Mouse (Mus musculus): ENCODE results near the gene Msrb3.

The Msrb3 gene

DNA sequence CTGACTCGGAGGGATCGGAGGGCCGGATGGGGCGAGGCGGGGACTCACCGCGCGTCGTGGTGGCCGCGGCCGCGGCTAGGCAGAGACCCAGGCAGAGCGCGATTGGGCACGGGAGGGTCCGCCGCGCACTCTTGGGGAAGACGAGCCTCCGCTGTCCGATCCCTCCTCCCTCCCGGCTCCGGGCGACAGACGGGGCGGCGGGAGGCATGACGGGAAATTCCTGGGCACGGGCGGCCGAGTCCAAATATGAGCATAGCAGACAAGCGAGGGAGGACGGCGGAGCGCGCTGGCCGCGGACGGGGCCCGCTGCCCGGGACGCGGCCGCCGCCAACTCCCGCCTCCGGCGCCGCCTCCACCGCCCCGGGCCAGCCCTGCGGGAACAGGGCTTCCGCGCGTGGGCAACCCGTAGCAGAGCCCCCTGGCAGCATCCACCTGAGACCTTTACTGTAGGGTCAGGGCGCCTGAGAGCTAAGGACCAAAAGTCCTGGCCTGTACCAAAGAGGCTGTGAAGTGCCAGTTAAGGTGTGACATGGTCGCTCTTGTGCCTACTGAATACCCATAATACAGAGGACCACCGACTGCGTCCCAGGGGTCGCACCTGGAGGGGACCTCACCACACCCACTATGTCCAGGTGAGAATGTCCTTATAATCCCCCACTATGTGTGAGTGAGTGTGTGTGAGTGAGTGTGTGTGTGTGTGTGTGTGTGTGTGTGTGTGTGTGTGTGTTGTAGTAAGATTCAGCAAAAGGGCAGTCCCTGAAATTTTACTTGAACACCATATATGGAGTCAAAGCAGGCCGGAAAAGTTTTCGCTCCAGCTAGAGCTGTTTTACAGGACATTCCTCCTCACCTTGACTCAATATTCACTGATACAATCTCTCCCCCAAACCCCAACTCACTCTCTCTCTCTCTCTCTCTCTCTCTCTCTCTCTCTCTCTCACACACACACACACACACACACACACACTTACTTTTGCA is at the start of gene Msrb3:
TSS of gene Msrb3 (minus strand) at position 317 of the 978 bp plus-strand sequence.
- peak; percentile 45 to 53 for DNase-seq (ENCODE audit: low spot score in 2 of 2)

DNA sequence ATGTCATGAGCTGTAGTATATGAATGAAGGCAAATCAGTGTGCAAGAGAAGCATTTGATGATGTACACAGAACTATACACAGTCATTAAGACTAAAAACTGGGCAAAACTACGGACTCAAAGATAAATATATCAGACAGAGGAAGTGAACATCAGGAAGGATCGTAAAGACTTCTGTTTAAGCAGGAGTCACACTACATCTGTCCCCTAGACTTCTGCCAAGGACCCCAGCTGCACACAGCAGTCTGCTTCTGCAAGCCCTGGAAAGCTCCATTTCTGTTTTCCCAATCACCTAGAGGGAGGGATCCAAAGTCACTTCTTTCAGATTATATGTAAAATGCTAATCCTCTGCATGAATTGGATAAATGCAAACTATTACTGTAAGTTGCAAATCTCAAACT is 49.6 kb upstream of the Msrb3 start:
- no peak for DNase-seq (ENCODE audit: low spot score in 2 of 2)

DNA sequence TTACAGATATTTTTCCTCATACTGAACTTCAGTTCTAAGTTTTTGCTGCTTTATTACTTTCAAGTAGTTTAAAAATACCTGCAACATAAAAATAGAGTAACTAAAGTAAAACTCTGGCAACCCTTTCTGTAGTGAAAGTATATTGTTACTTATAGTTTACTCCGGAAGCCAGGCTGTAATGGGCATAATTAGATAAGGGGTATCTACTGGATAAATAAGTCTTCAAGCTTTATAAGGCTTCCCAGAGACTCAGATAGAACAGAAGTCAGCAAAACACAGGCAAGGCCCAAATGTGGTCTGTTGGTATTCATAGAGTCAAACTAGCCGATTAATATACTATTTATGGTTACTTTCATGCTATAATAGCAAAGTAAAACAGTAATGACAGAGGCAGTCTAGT is 48.9 kb upstream of the Msrb3 start:
- DNase-seq (ENCODE audit: low spot score in 2 of 2) = no peak

DNA sequence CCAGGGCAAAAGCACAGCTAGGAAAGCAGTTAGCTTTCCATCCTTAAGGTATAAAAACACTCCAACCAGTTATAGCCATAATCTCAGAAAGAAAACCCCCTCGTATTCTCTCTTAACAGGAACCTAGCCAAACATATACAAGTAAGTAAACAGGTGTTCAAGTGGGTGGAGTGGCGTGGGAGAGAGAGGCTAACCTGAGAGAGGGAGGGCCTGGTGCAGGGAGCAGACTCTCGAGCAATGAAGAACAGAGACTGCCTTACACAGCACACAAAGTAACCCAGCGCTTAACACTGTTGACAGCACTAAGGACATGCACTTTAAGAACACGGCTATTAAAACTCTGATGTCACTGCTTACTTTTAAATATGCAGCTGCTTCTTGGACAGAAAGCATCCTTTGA is 47.9 kb upstream of the Msrb3 start:
- no peak for DNase-seq (ENCODE audit: low spot score in 2 of 2)

DNA sequence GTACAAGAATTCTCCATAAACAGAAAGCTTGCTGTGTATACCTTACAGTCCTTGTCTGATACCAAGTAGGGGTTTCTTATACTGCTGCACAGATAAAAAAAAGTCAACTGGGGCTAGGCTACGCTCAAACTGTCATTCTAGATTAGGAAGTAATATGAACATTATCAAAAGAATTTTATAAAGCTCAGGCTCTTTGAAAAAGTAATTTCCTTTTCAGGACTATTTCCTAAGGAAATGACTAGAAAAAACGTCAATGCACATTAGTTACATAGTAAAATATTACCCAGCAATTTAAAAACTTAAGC is 40.0 kb upstream of the Msrb3 start:
- no peak for DNase-seq (ENCODE audit: low spot score in 2 of 2)

DNA sequence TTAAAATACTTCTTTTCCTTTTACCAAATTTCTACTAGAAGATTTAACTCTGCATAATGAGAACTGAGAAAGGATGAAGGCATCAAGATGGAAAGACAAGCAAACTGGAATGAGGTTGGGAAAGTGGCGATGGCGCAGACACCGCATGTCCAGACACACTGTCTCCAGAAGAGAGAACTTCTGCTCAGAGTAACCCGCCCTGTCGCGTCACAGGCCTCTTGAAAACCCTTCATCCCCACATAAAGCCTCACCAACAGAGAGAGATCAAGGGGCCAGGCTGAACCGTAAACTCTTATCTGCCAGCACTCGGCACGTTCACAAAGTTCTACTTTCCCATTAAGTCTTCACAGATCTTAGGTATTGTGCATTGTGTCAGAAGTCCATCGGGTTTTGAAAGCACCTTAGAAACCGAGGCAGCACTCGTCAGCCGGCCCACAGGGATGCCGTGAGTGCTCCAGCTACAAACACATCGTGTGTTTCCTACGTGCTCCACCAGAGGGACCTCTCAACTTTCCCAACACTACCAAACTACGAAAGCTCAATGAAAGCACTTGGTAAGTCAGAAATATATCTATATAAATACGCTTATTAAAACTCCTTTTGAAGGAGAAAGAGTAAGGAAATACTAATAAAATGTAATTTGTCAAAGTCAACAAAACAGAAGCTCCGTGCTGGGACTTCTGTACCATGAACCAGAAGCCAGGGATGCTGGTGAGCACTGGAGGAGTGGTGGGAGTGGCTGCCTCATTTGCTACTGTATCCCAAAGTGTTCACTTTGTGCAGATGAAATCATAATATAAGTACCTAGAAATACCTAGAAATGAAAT is 39.4 kb upstream of the Msrb3 start:
- DNase-seq (ENCODE audit: low spot score in 2 of 2) = peak; percentile 49 to 53

DNA sequence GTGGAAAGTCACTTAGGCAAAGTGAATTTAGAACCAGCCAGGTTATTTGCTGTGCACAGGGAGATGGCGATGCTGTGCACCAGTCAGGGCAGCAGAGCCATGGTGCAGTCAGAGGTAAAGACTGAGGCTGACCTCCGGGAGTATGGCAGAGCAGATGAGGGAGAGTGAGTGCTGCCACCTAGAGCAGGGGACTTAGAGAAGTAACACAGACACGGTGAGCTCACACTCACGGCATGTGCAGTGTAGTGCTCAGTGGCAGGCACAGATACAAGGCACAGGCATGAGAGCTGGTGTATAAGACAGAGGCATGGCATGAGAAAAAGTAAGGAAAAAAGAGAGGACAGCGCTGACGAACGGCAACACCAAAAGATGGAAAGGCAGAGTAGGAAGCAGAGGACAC is 30.6 kb upstream of the Msrb3 start:
- no peak for DNase-seq (ENCODE audit: low spot score in 2 of 2)

DNA sequence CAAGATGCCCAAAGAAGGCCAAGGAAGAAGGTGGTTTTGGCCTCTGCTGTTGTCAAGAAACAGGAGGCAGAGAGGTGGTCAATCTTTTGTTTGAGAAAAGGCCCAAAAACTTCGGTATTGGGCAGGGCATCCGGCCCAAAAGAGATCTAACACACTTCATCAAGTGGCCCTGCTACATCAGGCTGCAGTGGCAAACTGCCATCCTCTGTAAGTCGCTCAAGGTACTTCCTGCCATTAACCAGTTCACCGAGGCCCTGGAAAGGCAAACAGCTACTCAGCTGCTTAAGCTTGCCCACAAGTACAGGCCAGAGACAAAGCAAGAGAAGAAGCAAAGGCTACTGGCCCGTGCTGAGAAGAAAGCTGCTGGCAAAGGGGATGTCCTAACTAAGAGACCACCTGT is 29.3 kb upstream of the Msrb3 start:
- DNase-seq (ENCODE audit: low spot score in 2 of 2) = no peak

DNA sequence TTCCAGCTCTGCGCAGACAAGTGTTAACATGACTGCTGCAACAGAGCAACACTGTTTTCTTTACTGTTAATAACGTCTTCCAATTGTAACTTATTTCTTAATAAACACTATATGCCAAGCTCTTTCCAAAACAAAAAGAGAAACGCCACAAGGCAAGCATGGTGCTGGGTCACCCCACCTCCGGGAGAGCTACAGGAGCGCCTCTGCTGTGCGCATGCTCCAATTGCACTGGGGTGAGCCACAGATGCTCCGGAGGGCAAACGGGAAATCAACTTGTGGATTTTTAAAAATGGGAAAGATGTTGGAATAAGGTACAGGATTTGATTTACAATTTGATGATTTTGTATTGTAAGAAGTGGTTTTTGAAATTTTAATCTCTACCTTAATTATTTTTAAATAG is 27.3 kb upstream of the Msrb3 start:
- DNase-seq (ENCODE audit: low spot score in 2 of 2) = no peak

DNA sequence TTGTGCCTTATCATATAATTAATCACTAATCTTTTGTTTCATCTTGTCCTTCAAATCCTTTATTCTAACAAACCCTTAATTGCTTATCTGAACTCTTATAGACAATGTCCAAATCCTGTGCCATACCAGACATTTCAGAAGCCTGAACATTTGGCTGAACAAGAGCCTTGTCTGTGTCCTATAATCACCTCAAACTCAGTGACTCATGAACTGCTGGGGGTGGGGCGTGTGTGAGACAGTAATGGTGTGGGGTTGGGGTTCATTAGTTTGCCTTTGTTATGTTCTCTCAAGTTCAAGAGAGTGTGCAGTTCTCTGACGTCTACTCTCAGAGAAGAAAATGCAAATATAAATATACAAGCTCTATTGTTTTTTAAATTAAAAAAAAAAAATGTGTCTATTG is 22.6 kb upstream of the Msrb3 start:
- no peak for DNase-seq (ENCODE audit: low spot score in 2 of 2)

DNA sequence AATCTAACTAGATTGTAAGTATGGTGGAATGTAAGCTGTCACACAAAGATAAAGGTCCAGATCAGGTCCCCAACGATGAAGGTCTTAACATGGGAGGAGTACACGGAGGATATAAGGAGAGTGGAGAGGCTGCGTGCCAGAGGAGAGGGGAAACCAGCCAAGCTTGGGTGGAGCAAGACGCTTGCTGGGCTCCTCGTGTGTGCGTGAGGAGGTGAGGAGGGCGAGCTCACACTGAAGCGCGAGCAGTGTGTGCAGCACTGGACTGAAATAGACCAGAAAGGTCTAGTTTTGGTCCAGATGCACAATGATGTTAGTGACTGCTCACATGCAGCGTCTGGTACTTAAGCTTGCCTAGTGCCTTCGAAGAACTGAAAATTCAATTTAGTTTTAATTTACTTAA is 21.7 kb upstream of the Msrb3 start:
- no peak for DNase-seq (ENCODE audit: low spot score in 2 of 2)

DNA sequence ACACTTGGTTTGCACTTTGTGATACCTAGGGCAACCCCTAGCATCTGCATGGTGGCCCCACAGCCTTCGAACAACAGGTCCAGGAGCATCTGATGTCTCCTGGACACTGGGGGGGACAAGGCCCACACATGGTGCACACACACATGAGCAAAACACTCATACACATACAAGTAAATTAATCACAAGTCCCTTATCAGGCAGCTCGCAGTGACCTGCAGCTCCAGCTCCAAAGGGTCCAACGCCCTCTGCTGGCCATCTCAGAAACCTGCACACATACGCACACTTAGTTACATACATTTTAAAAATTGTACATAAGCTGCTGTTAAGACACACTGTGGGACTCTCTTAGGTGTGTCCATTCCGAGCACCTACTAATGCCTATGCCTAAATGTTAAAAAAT is 17.3 kb upstream of the Msrb3 start:
- DNase-seq (ENCODE audit: low spot score in 2 of 2) = no peak

DNA sequence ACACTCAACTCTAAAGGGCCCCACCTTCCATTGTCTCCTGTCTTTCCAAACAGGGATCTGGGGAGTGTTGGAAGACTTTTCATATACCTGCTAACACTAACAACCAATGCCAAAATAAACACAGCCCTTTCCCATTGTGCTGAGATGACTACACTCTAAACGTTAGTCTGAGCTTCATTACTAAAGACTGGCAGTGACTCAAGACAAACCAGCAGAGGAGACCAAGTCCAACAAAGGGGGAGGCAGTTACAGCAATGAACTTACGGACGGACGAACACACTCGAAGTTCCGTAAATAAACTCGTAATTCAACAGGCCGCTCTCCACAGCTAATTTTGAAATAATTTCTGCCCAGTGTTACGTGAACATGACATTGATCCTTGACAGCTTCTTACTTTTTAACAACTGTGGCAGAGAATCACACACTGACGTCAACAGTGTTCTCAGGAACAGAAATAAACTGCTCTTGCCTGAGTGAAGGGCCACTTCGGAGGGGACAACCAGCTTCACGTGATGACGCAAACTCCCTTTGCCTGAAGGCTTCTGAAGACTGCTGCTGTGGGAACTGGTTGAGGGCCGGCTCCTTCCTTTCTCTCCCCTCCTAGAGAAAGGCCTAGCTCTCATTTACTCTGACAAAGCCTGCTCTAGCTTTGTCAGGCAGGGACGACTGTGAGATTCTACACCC is 16.2 kb upstream of the Msrb3 start:
- DNase-seq (ENCODE audit: low spot score in 2 of 2) = no peak

DNA sequence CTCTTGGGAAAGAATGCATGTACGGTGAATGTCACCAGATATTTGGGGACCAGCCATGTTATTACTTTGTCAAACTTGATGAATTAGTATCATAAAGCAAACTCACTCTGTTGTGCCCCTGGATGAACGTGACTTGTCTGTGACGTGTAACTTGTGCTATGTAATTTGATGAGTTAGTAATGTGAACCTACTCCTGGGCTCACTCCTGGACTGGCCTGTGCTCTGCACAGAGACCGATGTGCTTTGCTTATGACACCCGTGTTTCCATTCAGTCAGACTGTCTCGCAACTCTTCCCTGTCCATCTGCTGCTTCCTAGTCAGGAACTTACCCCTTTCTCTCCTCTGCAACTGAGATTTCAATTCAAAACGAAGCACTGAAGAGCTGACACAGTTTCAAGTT is 15.4 kb upstream of the Msrb3 start:
- no peak for DNase-seq (ENCODE audit: low spot score in 2 of 2)

DNA sequence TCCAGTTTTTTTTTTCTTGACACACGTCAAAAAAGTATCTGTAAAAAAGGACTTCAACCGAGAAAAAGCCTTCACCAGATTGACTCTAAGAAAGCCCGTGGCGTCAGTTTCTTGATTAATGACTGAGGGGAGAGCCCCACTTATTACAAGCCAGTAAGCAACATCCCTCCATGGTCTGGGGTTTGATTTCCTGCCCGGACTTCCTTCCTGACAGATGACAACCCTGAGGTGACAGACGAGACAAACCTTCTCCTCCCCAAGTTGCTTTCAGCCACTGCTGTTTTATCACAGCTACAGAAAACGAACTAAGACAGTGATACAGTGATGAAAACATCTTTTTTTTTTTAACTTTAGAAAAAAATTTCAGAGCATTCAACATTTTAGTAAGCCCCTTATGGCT is 14.9 kb upstream of the Msrb3 start:
- DNase-seq (ENCODE audit: low spot score in 2 of 2) = no peak

DNA sequence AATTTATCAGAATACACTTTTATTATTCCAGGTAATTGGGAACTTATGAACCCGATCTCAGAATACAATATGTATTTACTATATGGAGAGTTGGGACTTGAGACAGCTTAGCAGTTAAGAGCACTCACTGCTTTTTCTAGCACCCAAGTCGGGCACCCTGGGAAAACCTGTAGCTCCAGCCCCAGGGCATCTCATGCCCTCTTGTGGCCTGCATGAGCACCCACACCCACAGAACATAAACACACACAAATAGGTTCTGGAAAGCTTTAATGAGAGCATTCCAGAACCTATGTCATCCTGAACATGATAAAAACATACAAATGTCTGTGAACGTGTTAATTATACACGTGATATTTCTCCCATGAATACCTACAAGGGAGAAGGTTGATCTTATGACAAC is 13.1 kb upstream of the Msrb3 start:
- DNase-seq (ENCODE audit: low spot score in 2 of 2) = no peak

DNA sequence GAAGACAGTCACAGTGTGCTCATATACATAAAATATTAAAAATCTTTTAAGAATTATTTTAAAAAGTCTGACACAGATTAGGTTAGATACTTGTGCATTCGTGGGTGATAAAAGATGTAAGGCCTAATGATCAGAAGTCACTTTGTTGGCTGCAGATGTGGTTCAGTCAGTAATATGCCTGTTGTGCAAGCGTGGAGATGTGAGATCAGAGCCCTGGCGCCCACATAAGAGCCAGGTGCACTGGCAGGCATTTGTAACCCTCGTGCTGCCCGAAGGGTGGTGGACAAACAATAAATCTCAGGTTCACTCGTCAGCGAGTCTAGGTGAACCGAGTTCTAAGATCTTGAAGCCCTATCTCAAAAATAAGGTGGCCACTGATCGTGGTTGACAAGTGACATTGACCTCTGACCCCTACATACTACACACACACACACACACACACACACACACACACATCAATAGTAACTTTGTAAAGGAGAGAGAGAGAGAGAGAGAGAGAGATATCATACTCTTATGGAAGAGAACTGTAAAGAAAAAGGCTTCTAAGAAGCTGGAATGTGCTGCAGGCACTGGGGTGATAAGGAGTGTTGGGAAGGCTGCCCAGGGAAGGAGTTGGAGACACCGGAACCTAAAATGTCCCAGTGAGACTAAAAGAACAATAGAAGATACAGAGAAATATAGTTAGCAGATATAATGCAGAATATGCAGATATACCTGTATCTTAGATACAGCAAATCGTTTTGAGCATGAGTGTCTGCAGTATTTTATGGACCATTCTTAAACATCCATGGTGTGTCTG is 10.1 kb upstream of the Msrb3 start:
- DNase-seq (ENCODE audit: low spot score in 2 of 2) = no peak

DNA sequence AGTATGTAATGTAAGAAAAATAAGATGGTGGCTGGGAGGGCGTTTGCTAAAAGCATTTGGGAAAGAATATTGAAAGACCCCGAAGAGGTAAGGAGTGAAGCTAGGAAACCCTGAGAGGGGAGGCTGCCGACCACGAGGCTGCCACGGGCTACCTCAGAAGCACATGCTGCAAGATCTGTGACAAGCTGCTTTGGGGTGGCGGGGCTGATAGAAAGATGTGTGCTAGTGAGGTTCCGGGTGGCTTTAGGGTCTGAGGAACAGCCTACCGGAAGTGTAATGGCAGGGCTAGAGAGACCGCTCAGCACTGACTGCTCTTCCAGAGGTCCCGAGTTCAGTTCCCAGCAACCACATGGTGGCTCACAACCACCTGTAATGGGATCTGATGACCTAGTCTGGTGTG is 5.8 kb upstream of the Msrb3 start:
- no peak for DNase-seq (ENCODE audit: low spot score in 2 of 2)

DNA sequence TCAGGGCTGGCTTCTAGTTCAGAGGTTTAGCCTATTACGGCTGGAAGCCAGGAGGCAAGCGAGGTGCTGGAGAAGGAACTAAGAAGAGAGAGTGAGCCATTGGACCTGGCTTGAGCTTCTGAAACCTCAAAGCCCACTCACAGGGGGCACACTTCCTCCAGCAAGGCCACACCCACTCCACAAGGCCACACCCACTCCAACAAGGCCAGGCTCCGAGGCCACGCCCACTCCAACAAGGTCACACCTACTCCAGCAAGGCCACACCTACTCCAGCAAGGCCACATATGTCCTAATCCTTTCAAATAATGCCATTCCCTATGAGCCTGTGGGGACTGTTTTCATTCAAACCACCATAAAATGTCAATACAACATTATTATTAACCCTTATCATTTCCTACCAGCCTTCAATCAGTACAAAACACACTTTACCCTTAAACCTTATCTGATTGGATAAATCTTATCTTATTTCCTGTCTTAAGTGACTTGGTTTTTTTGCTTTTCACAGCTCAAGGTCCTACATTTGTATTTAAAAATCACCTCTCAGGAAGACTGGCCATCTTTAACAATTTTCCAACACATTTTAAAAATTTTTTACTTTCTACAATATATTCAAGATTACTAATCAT is 5.1 kb upstream of the Msrb3 start:
- DNase-seq (ENCODE audit: low spot score in 2 of 2) = no peak

DNA sequence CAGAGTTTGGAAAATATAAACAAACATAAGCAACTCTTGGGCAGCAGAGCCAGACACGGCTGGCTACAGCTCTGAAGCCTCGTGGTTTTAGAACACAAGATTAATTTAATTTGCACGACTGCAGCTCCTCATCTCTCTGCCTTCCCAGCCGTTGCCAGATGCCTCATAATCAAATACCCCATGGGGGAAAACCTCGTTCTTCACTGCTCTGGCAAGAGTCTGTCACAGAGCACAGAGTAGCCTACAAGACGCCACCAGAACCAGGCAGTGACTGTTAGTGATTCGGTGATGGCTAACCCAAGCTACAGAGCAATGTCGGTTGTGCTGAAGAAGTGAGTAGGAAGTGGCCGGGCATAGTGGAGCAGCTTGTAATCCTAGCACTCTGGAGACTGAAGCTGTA is 2.8 kb upstream of the Msrb3 start:
- no peak for DNase-seq (ENCODE audit: low spot score in 2 of 2)

DNA sequence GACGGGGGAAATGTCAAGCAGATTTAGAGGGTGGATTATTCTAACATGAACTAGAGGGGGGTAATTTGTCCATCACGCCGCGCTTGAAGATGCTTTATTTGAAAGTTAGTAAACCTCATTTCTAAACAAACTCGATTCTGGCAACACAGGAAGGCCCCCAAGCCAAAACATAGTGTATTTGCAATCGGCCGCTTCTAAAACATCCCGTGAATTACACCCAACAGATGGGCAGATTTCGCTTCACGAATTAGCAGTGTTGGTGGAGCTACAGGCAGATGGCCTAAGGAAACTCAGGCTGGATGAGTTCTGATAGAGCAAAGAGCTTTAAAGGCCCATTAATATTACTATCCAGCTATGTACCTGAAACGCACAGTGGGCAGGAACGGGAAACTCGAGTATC is 1.2 kb upstream of the Msrb3 start:
- no peak for DNase-seq (ENCODE audit: low spot score in 2 of 2)

Data from frontal cortex, postnatal 25 days (tissue).